Mouse (Mus musculus) c-Kit-positive CD71-positive TER-119-positive erythroid progenitor cells, embryonic 14.5 days (primary cell): Measurements from ENCODE around the gene Elk4.

Experiments used
- DNase-seq: peaks from one replicate; pipeline ENCODE4 v3.0.0-alpha.2; 2013; ENCODE audit warnings: low spot score

Gene Elk4

DNA sequence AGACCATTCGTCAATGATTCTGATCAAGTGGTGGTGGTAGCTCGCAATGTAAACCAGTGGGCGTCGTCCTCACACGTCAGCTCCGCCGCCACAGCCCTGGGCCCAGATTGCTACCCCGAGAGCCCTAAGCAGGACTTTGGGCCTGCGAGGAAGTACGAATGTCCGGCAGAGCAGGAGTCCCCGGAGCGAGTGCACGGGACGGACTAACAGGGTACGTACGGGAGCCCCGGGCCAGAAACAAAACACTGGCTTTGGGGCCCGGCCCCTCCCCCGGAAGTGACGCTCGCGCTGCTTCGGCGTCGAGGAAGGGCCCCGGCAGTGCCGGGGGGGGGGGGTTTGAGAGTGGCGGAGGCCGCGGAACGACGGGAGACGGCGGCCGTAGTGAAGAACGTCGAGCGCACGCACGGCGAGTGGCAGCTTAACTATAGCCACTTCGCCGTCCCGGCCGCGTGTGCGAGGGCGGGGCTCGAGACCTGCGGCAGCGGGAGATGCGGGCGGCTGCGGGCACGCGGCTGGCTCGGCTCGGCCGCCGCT lies at the start of gene Elk4:
Elk4 (plus strand) TSS at position 326 of the 534 bp plus-strand sequence.
- DNase-seq = peak; percentile 82

DNA sequence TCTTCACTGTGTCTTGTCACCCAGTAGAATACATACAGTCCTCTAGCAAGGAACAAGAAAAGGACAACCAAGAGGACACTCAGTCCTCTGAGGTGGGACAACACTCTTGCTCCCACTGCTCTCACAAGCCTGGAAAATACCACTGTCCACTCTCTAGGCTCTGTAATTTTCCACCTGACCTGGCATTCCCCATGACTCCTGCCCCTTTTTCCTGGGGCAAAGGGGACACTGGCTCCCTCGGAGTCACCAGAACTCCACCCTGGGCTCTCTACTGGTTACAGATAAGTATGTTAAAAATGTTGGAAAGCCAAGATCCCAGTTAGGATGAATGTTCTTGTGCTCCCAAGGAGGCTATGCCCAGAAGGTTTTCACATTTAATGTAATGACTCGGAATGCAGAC lies 46.4 kb upstream of the Elk4 start:
- no peak for DNase-seq

DNA sequence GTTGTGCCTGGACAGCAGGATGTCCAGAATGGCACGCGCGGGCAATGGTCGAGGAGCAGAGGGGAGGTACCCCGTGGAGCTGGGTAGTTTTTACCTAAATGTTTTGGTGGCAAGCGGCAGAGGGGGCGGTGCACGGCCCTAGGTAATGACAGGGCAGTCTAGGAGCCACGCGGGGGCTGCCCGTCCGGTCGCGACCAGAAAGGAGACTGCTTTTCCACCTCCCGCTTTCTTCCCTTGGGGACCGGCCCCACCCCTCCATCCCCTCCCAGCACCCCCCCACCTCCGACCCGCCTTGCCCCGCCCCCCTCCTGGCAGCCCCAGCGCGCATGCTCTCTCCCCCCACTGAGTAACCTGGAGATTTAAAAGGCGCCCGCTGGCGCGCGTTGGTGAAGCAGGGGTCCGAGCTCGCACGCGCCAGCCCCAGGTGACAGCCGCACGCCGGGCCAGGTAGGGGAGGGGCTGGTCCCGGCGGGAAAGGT lies 44.8 kb upstream of the Elk4 start, which contains the start of gene Slc45a3:
Slc45a3 (plus strand) TSS at position 362 of the 479 bp plus-strand sequence.
- no peak for DNase-seq

DNA sequence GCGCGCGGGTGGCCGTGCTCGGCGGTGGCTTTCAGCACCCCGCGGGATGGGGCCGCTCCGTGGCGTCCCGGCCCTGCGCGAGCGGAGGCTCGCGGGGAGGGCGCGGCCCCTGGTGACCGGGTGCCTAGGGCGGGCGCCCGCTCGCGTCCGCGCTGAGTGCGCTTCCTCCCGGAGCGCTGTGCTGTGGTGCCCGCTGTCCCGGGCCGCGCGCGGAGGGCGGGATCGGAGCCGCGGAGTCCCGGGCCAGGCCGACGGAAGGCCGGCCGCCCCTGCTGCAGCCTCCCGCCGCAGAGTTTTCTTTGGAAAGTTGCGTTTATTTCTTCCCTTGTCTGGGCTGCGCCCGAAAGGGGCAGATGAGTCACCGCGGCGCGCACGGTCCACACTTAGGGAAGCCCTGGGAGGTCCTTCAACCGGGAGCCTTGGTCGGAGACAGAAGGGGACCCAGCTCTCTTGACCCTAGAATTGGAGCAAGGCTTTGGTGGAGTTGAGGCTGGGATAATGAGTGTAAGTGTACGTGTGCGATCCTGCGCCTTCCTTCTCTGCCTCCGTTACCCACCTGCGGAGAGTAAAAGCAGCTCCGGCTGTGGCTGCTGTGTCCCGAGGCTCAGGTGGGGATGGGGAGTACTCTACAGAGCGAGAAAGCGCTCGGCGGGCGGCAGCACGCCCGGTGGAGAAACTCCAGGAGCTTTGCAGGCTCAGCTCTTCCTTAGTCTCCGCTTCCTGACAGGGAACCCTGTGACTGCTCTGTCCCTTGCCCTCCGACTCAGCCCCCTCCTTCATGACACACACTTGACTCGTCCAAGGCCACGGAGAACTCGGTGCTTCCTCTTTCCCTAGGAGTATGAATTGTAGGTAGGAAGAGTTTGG lies 44.1 kb upstream of the Elk4 start:
- DNase-seq = no peak

DNA sequence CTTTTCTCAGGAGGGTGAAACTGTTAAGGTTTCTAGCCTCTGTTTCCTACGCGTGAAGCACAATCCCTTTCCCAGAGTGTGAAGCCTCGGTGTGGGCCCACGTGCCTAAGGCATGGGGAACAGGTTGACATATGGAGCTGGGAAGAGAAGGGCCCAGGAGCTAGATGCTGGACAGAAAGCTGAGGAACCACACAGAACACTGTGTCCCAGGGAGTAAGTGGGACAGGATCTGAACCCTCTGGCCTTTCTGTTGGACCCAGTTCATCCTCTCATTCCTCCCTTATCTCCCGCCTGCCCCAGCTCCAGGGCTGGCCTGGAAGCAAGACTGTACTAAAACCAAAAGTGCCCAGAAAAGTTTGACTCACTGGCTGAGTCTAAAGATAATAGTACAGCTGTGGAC lies 43.3 kb upstream of the Elk4 start:
- no peak for DNase-seq

DNA sequence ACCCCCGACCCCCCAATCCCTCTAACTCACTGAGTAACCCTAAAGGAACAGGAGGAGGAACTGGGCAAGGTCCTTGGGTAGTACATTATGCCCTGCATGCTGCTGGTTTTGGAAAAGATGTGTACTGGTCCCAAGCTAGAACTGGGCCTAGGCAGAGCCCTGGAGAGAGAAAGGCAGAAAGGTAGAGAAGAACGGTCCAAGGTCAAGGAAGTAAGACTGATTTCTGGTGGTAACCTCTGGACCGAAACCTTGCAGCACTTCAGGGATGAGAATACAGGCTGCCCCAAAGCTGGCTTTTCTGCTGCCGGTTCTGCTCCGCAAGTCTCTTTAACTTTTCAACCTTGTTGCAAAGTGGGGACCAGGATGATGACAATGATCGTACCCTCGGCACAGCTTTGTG lies 42.8 kb upstream of the Elk4 start:
- no peak for DNase-seq

DNA sequence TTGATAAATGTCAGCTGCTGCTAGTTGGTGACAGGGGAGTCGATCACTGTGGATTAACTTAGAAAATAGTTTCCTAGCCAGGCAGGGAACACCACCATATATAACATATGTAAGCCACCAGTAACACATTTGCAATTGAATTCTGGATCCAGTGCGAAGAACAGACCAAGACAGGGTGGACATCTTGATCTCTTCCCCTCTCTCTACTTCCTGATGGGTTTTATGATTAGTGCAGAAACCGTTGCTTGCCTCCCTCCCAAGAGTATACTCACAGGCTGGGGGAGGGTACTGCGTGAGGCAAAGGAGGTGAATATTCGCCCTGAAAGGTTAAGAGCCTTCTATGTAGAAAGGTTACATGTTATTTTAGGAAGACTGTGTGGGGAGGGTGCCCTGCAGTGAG lies 41.6 kb upstream of the Elk4 start:
- no peak for DNase-seq

DNA sequence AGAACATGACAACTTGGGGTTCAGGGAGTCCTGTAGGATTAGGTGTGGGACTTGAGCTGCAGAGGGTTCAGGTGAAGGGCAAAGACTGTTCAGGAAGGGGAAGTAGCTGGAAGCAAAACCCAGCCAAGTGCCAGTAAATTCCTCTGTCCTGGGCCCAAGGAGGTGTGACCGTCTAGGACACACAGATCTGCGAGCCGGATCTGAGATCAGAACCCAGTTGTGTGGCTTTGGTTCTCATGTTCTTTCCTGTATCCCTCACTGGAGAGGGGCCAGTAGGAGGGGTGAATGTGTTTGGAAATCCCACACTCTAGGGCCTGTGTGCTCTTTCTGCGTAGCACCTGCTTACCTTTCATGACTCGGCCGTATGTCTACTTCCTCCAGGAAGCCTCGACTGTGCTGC lies 40.1 kb upstream of the Elk4 start:
- no peak for DNase-seq

DNA sequence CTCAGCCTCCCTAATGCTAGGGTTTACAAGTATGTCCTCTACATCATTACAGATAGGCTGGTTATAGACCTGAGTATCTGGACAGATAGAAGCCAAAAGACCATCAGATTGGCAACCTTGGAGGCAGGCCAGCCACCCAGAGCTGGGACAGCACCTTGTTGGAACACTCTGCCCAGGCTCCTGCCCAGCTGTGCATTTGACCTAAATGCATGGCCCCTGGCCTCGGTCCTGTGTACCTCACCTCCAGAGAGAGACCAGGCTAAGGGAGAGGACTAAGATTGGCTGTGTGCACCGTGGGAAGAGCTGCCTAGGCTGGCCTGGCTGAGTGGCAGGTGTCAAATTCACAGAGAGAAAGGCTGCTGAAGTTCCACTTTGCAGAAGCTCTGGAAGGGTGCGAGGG lies 38.9 kb upstream of the Elk4 start:
- DNase-seq = no peak

DNA sequence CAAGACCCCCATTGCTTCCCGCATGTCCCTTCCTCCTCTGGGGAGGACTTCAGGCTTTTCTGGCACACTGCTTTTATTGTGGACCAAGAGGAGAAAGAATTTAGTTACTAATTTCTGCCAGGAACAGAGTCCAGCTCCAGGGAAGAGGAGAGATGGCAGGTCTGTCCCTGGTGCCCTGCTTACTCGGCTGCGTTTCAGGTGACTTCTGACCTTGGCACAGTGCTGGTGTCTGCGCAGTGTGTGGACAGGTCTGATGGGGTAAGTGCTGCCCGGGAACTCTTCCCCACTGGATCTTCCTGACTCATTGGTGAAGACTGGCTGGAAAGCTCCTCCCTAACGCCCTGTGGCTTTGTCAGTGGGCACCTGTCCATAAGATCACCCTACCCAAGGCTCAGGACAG lies 38.4 kb upstream of the Elk4 start:
- no peak for DNase-seq

DNA sequence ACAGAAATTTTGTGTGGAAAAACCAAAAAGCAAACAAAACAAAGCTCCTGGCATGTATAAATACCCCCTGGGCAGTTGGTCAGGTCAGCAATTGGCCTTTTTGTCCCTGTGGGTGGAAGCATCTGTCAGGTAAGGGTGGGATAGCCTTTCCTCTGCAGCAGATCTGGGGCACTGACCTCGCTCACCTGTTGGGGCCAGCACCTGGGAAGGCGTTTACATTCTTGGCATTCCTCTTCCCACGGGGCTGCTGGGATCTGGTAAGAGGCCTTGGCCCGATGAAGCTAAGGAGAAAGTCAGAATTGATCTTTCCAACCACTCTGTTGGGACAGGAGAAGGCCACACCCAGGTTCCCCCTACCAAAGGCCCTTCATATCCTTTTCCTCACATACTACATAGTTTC lies 37.6 kb upstream of the Elk4 start:
- DNase-seq = no peak

DNA sequence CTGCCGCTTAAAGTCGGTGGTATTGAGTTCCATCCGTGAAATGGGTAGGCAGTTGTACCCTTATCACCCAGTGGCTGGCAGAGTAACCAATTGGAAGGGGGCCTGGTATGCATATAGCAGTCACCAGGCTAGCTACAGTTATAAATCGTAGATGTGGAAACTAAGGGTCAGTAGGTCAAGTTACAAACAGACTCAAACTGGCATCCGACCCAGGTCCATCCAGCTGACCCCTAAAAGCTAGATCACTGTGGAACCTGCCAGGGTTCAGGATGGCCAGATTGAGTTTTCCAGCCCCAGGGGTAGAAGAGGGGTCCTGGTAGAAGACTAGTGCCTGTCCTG lies 37.1 kb upstream of the Elk4 start:
- no peak for DNase-seq

DNA sequence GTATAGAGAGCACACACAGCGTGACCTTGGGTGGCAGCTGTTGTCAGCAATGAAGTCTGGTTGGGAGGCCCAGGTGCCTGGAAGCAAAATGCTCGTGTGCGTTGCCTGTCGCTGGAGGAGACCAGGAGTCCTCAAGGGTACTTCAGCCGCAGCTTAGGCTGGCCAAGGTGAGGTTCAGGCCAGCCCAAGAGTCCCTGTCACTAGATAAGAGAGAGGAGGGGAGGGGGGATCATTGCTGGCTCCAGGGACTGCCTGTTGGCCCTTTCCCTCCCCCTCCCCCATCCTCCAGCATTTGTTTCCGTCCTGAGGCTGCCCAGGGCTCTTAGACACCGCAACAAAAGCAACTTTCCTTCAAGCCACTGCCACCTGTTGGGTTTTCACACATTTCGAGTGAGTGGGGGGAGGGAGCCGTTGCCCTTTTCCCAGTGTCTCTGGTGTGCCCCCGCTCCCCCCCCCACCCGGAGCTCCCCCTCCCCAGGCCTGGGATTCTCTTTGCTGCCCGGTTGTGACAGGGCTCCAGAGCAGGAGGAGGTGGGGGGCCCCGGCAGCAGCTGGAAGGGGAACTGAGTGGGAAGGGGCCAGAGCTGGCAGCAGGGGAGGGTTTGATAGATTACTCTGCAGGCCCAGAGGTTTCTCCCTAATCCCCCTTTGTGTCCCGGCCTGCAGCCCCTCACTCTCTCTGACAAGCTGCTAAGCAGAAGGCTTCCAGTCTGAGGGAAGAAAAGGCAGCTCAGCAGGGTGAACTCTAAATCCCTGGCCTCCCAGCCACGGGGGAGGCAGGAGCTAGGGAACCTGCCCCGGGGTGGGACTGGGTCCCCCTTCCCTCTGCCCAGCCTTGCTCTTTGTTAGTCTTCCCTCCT lies 36.5 kb upstream of the Elk4 start:
- DNase-seq = no peak

DNA sequence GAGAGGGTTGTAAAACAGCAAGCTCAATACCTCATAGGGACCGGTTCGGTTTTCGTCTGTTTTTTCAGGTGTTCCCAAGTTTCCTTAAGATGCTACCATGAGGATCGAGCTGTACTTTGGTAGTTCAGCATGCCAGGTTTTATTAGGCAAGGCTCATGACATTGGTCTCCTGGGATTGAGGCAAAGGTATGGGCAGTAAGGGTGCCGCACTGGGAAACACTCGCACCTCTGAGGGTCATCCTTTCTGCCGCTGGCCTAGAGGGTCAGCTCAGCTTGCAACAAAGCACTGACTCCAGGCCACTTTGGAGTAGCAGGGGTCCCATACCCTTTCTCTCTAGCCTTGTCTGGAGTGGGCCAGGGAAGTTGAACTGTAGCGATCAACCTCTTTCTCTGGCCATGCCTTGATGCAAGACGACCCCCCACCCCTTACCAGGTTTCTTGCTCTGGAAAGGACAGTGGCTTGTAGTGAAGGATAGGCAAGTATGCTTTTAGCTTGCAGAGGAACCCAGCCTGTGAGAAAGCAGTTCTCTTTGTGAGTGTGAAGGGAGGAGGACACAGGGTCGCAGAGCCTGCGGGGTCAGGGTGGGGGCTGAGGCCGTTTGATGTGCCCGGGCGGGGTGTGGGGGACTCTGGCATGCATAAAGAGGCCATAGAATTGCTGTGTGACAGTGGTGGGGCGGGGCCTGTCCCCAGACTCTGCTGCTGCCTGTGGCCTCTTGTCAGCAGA lies 35.5 kb upstream of the Elk4 start:
- no peak for DNase-seq

DNA sequence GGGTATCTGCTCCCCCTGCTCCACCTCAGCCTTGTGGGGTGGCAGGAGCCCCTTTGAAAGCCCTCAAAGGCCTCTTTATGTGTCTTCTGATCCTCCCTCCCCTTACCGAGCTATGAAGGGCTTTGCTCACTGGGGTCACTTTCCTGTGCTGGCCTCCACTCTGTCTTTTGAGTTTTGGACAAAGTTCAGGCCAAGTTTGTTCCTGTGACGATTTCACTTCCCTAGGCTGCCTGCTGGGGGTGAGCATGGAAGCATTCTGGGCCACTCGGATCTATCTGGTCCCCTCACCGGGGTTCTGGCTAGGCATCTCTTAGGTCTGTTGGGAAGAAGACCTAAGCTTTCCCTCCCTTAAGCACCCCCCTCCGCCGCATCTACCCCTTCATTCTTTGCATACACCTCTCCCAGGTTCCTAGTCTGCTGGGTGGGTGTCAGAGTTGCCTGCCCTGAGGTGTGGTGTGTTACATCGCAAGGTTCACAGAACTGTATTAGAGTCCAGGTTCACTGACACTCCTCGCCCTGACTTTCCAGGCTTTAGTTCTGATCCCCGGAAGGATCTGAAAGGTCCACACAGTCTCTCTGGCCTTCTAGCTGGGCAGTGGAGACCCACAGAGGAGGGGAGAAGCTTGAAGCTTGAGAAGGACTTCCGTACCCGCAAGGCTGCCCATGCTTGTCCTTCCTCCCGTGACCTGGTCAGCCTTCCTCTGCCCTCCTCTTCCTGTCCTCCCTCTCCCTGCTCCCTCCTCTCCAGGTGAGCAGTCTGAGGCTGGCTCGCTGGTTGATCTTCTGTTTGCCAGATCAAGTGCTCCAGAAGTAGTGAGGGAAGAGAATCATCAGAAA lies 34.7 kb upstream of the Elk4 start:
- DNase-seq = no peak

DNA sequence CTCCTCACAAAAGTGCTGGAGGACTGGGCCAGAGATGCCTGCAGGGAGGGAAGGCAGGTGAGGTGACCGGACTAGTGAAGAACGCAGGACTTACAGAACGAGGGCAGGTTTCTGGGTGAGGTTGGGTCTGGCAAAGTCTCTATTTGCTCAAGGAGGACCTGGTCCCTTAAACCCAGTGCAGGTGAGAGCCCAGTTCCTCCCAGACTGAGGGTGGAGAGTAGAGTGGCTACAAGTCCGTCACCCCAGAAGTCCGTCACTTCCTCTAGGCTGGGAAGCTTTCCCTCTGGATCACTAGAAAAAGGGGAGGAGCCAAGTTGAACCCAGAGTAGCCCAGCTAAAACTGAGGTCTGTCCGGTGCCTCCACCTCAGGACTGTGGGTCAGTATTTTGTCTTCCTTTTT lies 33.4 kb upstream of the Elk4 start:
- DNase-seq = no peak

DNA sequence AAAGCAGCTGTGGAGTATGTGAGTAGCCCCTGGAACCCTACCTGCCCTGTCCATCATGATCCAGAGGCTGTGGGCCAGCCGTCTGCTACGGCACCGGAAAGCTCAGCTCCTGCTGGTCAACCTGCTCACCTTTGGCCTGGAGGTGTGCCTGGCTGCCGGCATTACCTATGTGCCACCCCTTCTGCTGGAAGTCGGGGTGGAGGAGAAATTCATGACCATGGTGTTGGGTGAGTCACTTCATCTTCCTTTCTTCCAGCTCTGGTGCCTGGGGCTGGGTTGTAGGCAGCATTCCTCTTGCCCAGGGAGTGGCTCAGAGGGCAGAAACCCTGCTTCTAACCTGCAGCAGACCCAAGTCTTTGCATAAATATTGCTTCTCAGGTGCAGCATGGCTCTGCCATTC lies 30.5 kb upstream of the Elk4 start:
- DNase-seq = no peak

DNA sequence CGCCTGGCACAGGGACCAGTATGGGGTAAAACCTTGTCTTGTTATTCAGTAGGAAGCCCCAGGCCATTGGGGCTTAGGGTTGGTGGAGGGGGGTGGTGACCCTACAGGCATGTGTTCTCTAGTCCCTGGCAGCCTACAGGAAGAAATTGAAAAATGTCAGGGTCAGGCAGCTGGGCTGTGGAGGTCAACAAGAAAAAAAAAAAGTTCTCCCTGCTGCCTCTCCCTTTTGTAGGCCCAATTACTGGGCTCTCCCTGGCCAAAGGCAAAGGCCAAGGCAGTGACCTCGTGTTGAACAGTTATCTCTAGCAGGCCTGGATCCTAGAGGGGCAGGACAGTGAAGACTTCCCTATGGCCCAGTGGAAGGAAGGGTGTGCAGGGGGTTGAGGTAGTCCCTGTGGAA lies 26.9 kb upstream of the Elk4 start:
- no peak for DNase-seq

DNA sequence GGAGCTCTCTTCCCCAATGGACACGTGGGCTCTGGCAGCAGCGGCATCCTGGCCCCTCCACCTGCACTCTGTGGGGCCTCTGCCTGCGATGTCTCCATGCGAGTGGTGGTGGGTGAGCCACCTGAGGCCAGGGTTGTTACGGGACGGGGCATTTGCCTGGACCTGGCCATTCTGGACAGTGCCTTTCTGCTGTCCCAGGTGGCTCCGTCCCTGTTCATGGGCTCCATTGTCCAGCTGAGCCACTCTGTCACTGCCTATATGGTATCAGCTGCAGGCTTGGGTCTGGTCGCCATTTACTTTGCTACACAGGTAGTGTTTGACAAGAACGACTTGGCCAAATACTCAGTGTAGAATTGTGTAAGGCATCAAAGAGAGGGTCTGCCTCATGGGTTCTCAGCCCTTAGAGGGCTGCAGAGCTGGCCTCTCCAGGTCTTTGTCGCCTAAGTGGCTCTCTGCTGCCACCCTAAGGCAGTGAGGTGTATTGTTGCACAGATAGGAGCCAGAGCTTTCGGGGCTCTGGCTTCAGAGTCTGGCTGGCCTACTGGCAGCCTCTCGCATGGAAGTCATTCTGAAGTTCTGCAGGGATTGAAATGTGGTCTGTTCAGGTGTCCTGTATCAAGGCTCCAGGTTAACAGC lies 25.9 kb upstream of the Elk4 start:
- peak; percentile 63 for DNase-seq

DNA sequence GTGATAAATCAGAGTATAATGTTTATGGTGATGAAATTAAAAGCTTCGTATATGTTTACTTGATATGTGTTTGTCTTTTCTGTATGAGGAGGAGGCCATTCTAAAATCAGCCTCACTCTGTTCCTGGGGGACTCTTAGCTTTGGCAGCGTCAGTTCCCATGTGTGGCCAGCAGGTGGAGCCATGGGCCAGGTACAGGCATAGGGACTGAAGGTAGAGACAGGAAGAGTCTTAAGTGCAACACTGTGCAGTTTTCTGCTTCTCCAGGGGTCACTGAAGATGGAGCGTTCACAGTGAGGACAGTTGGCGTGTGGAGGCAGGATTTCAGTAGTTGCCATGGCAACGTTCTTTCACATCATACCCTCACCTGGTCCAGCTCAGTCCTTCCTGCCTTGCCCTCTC lies 24.5 kb upstream of the Elk4 start:
- DNase-seq = peak; percentile 68

DNA sequence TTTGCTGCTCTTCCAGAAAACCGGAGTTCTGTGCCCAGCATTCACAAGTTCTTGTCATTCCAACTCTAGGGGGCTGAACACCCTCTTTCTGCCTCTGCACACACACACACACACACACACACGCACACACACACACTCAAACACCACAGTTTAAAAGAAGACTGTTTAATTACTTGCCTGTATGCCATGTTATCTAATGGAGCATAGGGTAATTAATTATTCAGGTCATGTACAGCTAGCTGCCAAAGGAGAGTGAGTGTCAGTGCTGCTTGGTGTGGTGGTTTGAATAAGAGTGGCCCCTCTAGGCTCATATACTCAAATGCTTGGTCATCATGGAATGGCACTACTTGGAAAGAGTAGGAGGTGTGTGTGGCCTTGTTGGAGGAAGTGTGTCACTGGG lies 23.6 kb upstream of the Elk4 start:
- DNase-seq = no peak
